Mouse (Mus musculus): ENCODE measurements at regions not wholly inside any gene's neighbourhood (a gene's known extent, or its start where the extent isn't known, plus 50 kb on each side); places are given as distances from the start of the nearest gene placed in this dataset.

GRCm38 (mm10) chr3:154410292-154410691 lies 79.8 kb upstream of the Lhx8 start:
- intact Hi-C loops (cut with DNase I), result no loop called here
- no peak for DNase-seq (ENCODE audit: extremely low spot score in 1 of 2, low spot score in 2 of 2)

GRCm38 (mm10) chr3:154402081-154402480 lies 71.6 kb upstream of the Lhx8 start:
- intact Hi-C loops (cut with DNase I), result no loop called here
- DNase-seq (ENCODE audit: extremely low spot score in 1 of 2, low spot score in 2 of 2), result no peak

- intact Hi-C loops (cut with DNase I), result no loop called here
- no peak for DNase-seq (ENCODE audit: extremely low spot score in 1 of 2, low spot score in 2 of 2)
These were observed 63.2 kb upstream of the Lhx8 start for GRCm38 (mm10) chr3:154393626-154394025.

DNA sequence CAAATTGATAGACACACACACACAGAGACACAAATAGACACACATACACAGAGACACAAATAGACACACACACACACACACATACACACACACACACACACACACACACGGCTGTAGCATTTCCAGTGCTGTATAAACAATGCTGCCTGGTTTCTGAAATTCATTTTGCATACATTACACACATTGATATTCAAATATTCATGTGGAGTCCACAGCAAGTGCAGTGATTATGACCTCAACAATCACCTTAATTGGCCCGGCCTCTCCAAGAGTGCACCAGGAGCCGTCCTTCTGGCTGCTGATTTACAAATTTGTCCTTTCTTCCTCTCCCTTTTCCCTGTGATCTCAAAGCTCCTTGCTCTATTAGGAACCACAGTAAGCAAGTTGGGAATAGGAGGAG lies 61.2 kb upstream of the Lhx8 start:
- intact Hi-C loops (cut with DNase I), result no loop called here
- no peak for DNase-seq (ENCODE audit: extremely low spot score in 1 of 2, low spot score in 2 of 2)

- DNase-seq (ENCODE audit: extremely low spot score in 1 of 2, low spot score in 2 of 2), result no peak
- intact Hi-C loops (cut with DNase I), result no loop called here
These were observed 58.2 kb upstream of the Lhx8 start for GRCm38 (mm10) chr3:154388656-154389055.

- DNase-seq (ENCODE audit: extremely low spot score in 1 of 2, low spot score in 2 of 2), result no peak
- intact Hi-C loops (cut with DNase I), result no loop called here
These were observed 56.8 kb upstream of the Lhx8 start for GRCm38 (mm10) chr3:154387271-154387670.

DNA sequence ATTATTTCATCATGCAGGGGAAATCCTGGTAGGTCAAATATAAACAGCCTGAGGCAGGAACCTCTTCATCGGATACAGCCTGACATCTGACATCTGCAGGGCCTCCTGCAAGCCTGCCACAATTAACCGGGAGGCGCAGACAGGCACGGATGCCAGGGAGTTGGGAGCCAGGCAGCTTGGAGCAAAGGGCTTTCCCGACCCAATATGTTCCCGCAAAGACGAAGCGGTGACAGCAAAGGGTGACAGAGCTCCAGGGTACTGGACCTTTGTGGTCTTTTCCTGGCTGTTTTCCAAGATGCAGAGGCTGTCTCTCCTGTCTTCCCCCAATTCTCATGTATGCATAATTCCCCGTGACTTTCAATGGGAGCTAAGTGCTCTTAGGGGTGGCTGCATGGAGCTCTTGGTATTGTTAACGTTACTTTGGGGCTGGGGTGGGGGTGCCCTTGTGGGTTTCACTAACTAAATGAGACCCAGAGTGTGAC lies 55.4 kb upstream of the Lhx8 start:
- intact Hi-C loops (cut with DNase I), result no loop called here

DNA sequence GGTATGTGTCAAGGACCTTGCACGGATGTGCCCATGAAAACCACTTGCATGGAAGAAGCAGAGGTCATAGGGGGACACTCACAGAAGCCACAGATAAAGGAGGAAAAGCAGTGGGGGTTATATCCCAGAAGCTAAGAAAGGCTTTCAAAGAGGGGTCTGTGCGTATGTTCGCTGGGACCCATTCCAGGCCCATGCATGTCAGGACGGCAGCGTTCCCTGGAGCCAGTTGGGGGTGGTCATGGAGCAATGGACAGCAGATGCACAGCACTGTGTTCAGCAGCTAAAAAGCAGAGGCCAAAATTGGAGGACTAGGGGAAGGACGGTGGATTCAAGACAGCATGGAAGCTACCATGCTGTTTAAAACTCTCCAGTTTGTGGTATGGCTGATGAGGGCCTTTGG lies 52.4 kb upstream of the Lhx8 start:
- no peak for DNase-seq (ENCODE audit: extremely low spot score in 1 of 2, low spot score in 2 of 2)
- intact Hi-C loops (cut with DNase I), result no loop called here

More for the DNA sequence above, 55.4 kb upstream of the Lhx8 start:
- DNase-seq (ENCODE audit: extremely low spot score in 1 of 2, low spot score in 2 of 2), result no peak

GRCm38 (mm10) chr3:154381561-154381960 lies 51.1 kb upstream of the Lhx8 start:
- intact Hi-C loops (cut with DNase I), result no loop called here
- DNase-seq (ENCODE audit: extremely low spot score in 1 of 2, low spot score in 2 of 2), result no peak
